Mouse (Mus musculus): ENCODE results near the gene Ak1. TPM values are rescaled to one million over a fixed set of nuclear protein-coding genes. Genes with fewer than 3 reads are reported as not detected.
A peak's percentile ranks its signal among the peaks of the same experiment; 100 is the strongest.

The Ak1 gene
- polyA plus RNA-seq, 1 experiment from 2014 or later, result 60.6 TPM

GRCm38 (mm10) chr2:32631737-32632394 lies 10.3 kb downstream of the Ak1 start:
- H3K4me2 ChIP-seq, result no peak overlapping the region
- H3K9me3 ChIP-seq, result no peaks in the 10 kb centered on the region
- H3K27ac ChIP-seq, result peak overlapping the region; percentile 43; the same call in 1 of the 2 replicates
- H3K4me3 ChIP-seq, result no peak overlapping the region
- H3K36me3 ChIP-seq, result no peaks in the 10 kb centered on the region
- no peak overlapping the region; the same call in 1 of the 2 replicates for H3K9ac ChIP-seq
- H3K4me1 ChIP-seq, result peaks cover 45% of the 10 kb centered on the region
- no peaks in the 10 kb centered on the region for H3K27me3 ChIP-seq
- ATAC-seq (ENCODE audit: borderline replicate concordance, extremely low read depth, low FRiP score, low TSS enrichment), result no peak
- 44% methylated on average over 7 of the region's 7 CpGs for WGBS

- no peaks in the 10 kb centered on the region for H3K36me3 ChIP-seq
- H3K4me2 ChIP-seq, result no peak overlapping the region
- H3K4me1 ChIP-seq, result peaks cover 43% of the 10 kb centered on the region
- no peaks in the 10 kb centered on the region for H3K27me3 ChIP-seq
- 61% methylated on average over 5 of the region's 5 CpGs for WGBS
- no peak overlapping the region for H3K9ac ChIP-seq
- H3K27ac ChIP-seq, result peak overlapping the region; percentile 76
- no peak for ATAC-seq (ENCODE audit: borderline replicate concordance, extremely low read depth, low FRiP score, low TSS enrichment)
- H3K9me3 ChIP-seq, result no peaks in the 10 kb centered on the region
- no peak overlapping the region for H3K4me3 ChIP-seq
These were observed 12.1 kb downstream of the Ak1 start for GRCm38 (mm10) chr2:32633660-32634059.

- H3K4me1 ChIP-seq, result peaks cover 35% of the 10 kb centered on the region
- WGBS, result 79% methylated on average over 10 of the region's 10 CpGs
- H3K9me3 ChIP-seq, result no peaks in the 10 kb centered on the region
- no peak overlapping the region for H3K27ac ChIP-seq
- no peak overlapping the region for H3K4me2 ChIP-seq
- H3K36me3 ChIP-seq, result no peaks in the 10 kb centered on the region
- ATAC-seq (ENCODE audit: borderline replicate concordance, extremely low read depth, low FRiP score, low TSS enrichment), result no peak
- no peak overlapping the region for H3K4me3 ChIP-seq
- no peak overlapping the region for H3K9ac ChIP-seq
- no peaks in the 10 kb centered on the region for H3K27me3 ChIP-seq
These were observed 12.9 kb downstream of the Ak1 start for GRCm38 (mm10) chr2:32634277-32635105.

- Histone ChIP-seq H3K9ac (no peak overlapping the region), H3K36me3 (no peaks in the 10 kb centered on the region), H3K9me3 (no peaks in the 10 kb centered on the region), H3K4me1 (peaks cover 40% of the 10 kb centered on the region), H3K4me2 (no peak overlapping the region), H3K27me3 (no peaks in the 10 kb centered on the region), H3K4me3 (no peak overlapping the region), H3K27ac (0 out of 2 replicates have a peak overlapping the region, but pooled peaks have one; percentile 30)
- WGBS, result 80% methylated on average over 7 of the region's 7 CpGs
- ATAC-seq (ENCODE audit: borderline replicate concordance, extremely low read depth, low FRiP score, low TSS enrichment), result no peak
These were observed 15.1 kb downstream of the Ak1 start for GRCm38 (mm10) chr2:32636617-32637016.

GRCm38 (mm10) chr2:32637778-32638281 lies 16.3 kb downstream of the Ak1 start:
- Histone ChIP-seq H3K27me3 (no peaks in the 10 kb centered on the region), H3K4me2 (no peak overlapping the region), H3K4me1 (peaks cover 40% of the 10 kb centered on the region), H3K27ac (peak overlapping the region; percentile 83), H3K9ac (no peak overlapping the region), H3K4me3 (no peak overlapping the region), H3K36me3 (no peaks in the 10 kb centered on the region), H3K9me3 (no peaks in the 10 kb centered on the region)
- ATAC-seq (ENCODE audit: borderline replicate concordance, extremely low read depth, low FRiP score, low TSS enrichment), result peak; percentile 78
- 12% methylated on average over 11 of the region's 11 CpGs for WGBS

- no peaks in the 10 kb centered on the region for H3K27me3 ChIP-seq
- no peak overlapping the region for H3K4me3 ChIP-seq
- 39% methylated on average over 1 of the region's 1 CpGs for WGBS
- no peak overlapping the region for H3K4me2 ChIP-seq
- ATAC-seq (ENCODE audit: borderline replicate concordance, extremely low read depth, low FRiP score, low TSS enrichment), result no peak
- H3K9me3 ChIP-seq, result no peaks in the 10 kb centered on the region
- H3K27ac ChIP-seq, result no peak overlapping the region
- peaks cover 36% of the 10 kb centered on the region for H3K4me1 ChIP-seq
- no peak overlapping the region for H3K9ac ChIP-seq
- no peaks in the 10 kb centered on the region for H3K36me3 ChIP-seq
These were observed 18.1 kb downstream of the Ak1 start for GRCm38 (mm10) chr2:32639632-32640031.

- H3K9ac ChIP-seq, result no peak overlapping the region
- H3K4me1 ChIP-seq, result peaks cover 38% of the 10 kb centered on the region
- H3K4me3 ChIP-seq, result no peak overlapping the region
- WGBS, result 54% methylated on average over 6 of the region's 6 CpGs
- peak overlapping the region; percentile 35 for H3K27ac ChIP-seq
- H3K4me2 ChIP-seq, result no peak overlapping the region
- no peaks in the 10 kb centered on the region for H3K9me3 ChIP-seq
- no peaks in the 10 kb centered on the region for H3K36me3 ChIP-seq
- no peaks in the 10 kb centered on the region for H3K27me3 ChIP-seq
- ATAC-seq (ENCODE audit: borderline replicate concordance, extremely low read depth, low FRiP score, low TSS enrichment), result no peak
These were observed 19.0 kb downstream of the Ak1 start for GRCm38 (mm10) chr2:32640550-32641051.

- no peak overlapping the region for H3K9ac ChIP-seq
- no peaks in the 10 kb centered on the region for H3K27me3 ChIP-seq
- no peaks in the 10 kb centered on the region for H3K36me3 ChIP-seq
- H3K27ac ChIP-seq, result no peak overlapping the region
- H3K4me2 ChIP-seq, result no peak overlapping the region
- H3K4me1 ChIP-seq, result peaks cover 45% of the 10 kb centered on the region
- 69% methylated on average over 5 of the region's 5 CpGs for WGBS
- no peak overlapping the region for H3K4me3 ChIP-seq
- no peaks in the 10 kb centered on the region for H3K9me3 ChIP-seq
- no peak for ATAC-seq (ENCODE audit: borderline replicate concordance, extremely low read depth, low FRiP score, low TSS enrichment)
These were observed 20.3 kb downstream of the Ak1 start for GRCm38 (mm10) chr2:32641810-32642209.

GRCm38 (mm10) chr2:32642813-32643212 lies 21.3 kb downstream of the Ak1 start:
- no peak for ATAC-seq (ENCODE audit: borderline replicate concordance, extremely low read depth, low FRiP score, low TSS enrichment)
- peaks cover 40% of the 10 kb centered on the region for H3K4me1 ChIP-seq
- H3K27ac ChIP-seq, result peak overlapping the region; percentile 17; the same call in 1 of the 2 replicates
- no peak overlapping the region for H3K9ac ChIP-seq
- no peaks in the 10 kb centered on the region for H3K9me3 ChIP-seq
- H3K4me3 ChIP-seq, result no peak overlapping the region
- WGBS, result 54% methylated on average over 7 of the region's 7 CpGs
- no peaks in the 10 kb centered on the region for H3K36me3 ChIP-seq
- H3K27me3 ChIP-seq, result no peaks in the 10 kb centered on the region
- H3K4me2 ChIP-seq, result no peak overlapping the region

- no peak overlapping the region for H3K27ac ChIP-seq
- no peak overlapping the region for H3K4me2 ChIP-seq
- H3K9ac ChIP-seq, result no peak overlapping the region
- ATAC-seq (ENCODE audit: borderline replicate concordance, extremely low read depth, low FRiP score, low TSS enrichment), result no peak
- H3K4me3 ChIP-seq, result no peak overlapping the region
- H3K36me3 ChIP-seq, result no peaks in the 10 kb centered on the region
- no peaks in the 10 kb centered on the region for H3K9me3 ChIP-seq
- 46% methylated on average over 9 of the region's 9 CpGs for WGBS
- H3K27me3 ChIP-seq, result no peaks in the 10 kb centered on the region
- peaks cover 43% of the 10 kb centered on the region for H3K4me1 ChIP-seq
These were observed 22.5 kb downstream of the Ak1 start for GRCm38 (mm10) chr2:32644083-32644482.

GRCm38 (mm10) chr2:32644799-32645475 lies 23.4 kb downstream of the Ak1 start:
- Histone ChIP-seq H3K9ac (no peak overlapping the region), H3K36me3 (no peaks in the 10 kb centered on the region), H3K4me2 (no peak overlapping the region), H3K4me3 (no peak overlapping the region), H3K9me3 (no peaks in the 10 kb centered on the region), H3K4me1 (peaks cover 45% of the 10 kb centered on the region), H3K27me3 (no peaks in the 10 kb centered on the region), H3K27ac (no peak overlapping the region)
- ATAC-seq (ENCODE audit: borderline replicate concordance, extremely low read depth, low FRiP score, low TSS enrichment), result no peak
- WGBS, result 70% methylated on average over 8 of the region's 8 CpGs

Measured in lung, embryonic 15.5 days (tissue).